Mouse (Mus musculus) duodenum, adult 2 months (tissue): ENCODE results near the gene Bcl2. TPM values are rescaled to one million over a fixed set of nuclear protein-coding genes. Genes with fewer than 3 reads are reported as not detected.

Experiments
- polyA plus RNA-seq: library from polyadenylated mRNA; depleted of rRNA; stranded (reverse); fragments of >200 nt; gene quantifications from 2 replicates; pipeline ENCODE4 v1.2.3, GENCODE M21; 2012; ENCODE audit warnings: low replicate concordance; rRNA removed

Bcl2 gene
- polyA plus RNA-seq, result 0.69 and 1.3 TPM in 2 replicates

GRCm38 (mm10) chr1:106713621-106714529, at the start of gene Bcl2:
Gene Bcl2 (minus strand): TSS chr1:106714274.

GRCm38 (mm10) chr1:106759572-106760435, 45.7 kb upstream of the Bcl2 start, which contains the start of gene Kdsr:
Gene Kdsr (minus strand): TSS chr1:106759727.

Other genes with a start within 250 kb of the Bcl2 start
- 6.7 and 10.3 TPM in 2 replicates for gene Kdsr, start 45.5 kb upstream of the Bcl2 start, polyA plus RNA-seq
- 11.0 and 12.0 TPM in 2 replicates for gene Vps4b, start 82.5 kb upstream of the Bcl2 start, polyA plus RNA-seq
- gene Serpinb5, start 146.9 kb upstream of the Bcl2 start, polyA plus RNA-seq, result 0.05 and 0.26 TPM in 2 replicates
- not detected in 2 replicates for gene Serpinb12, start 220.2 kb upstream of the Bcl2 start, polyA plus RNA-seq